Mouse (Mus musculus) monocyte, adult 2 months (primary cell): ENCODE data around the gene Clmp.
"Not testable (repeated sequence)": the region's sequence is repeated elsewhere in the genome, so short reads cannot be mapped to it uniquely, and the experiment has no call there.

Experiments
- DNase-seq, 2 experiments: peaks; one replicate each; pipeline ENCODE4 v3.0.0; 2022; ENCODE audit warnings: low spot score in 2 of 2, low read depth in 1 of 2

The Clmp gene

GRCm38 (mm10) chr9:40799837-40800501 is 114.2 kb downstream of the Clmp start:
- DNase-seq, result peak; percentile 38 to 53

- peak; percentile 100 for DNase-seq
These were observed 115.2 kb downstream of the Clmp start, which contains the start of gene Hspa8 for GRCm38 (mm10) chr9:40800675-40801612. TSS of gene Hspa8 (plus strand) at chr9:40800984.

- DNase-seq, result not testable (repeated sequence)
These were observed 116.1 kb downstream of the Clmp start for GRCm38 (mm10) chr9:40801614-40802532.

GRCm38 (mm10) chr9:40802533-40802875 is 116.7 kb downstream of the Clmp start:
- DNase-seq, result not testable (repeated sequence)

GRCm38 (mm10) chr9:40804576-40804975 is 118.8 kb downstream of the Clmp start:
- not testable (repeated sequence) for DNase-seq

GRCm38 (mm10) chr9:40805263-40805662 is 119.5 kb downstream of the Clmp start:
- DNase-seq, result peak in 1 of 2 experiments; percentile 60

- DNase-seq, result no peak
These were observed 120.9 kb downstream of the Clmp start for GRCm38 (mm10) chr9:40806440-40807288.

- no peak for DNase-seq
These were observed 121.6 kb downstream of the Clmp start for GRCm38 (mm10) chr9:40807289-40807920.

- no peak for DNase-seq
These were observed 122.5 kb downstream of the Clmp start for GRCm38 (mm10) chr9:40808061-40808906.

- DNase-seq, result no peak
These were observed 123.1 kb downstream of the Clmp start for GRCm38 (mm10) chr9:40808907-40809280.

GRCm38 (mm10) chr9:40811860-40812259 is 126.1 kb downstream of the Clmp start:
- DNase-seq, result no peak

- DNase-seq, result peak in 1 of 2 experiments; percentile 23
These were observed 128.3 kb downstream of the Clmp start for GRCm38 (mm10) chr9:40814060-40814459.

GRCm38 (mm10) chr9:40817325-40818028 is 131.7 kb downstream of the Clmp start:
- no peak for DNase-seq

- DNase-seq, result no peak
These were observed 139.8 kb downstream of the Clmp start for GRCm38 (mm10) chr9:40825601-40826000.

- DNase-seq, result no peak
These were observed 141.6 kb downstream of the Clmp start for GRCm38 (mm10) chr9:40827366-40827765.

GRCm38 (mm10) chr9:40834569-40834968 is 148.8 kb downstream of the Clmp start:
- DNase-seq, result peak; percentile 19 to 49
